Mouse (Mus musculus) T-helper 17 cell (primary cell): ENCODE measurements at regions not wholly inside any gene's neighbourhood (a gene's known extent, or its start where the extent isn't known, plus 50 kb on each side); places are given as distances from the start of the nearest gene placed in this dataset.

Source experiments
- in situ Hi-C, 2 experiments: fragments of 300-600 bp; cut with MboI, MseI; formaldehyde crosslinking; loops; 1 replicate in 1 of 2; 2 replicates in 1 of 2; pipeline ENCODE4 v1.15.1; 2025; ENCODE audit warnings: high pct_unique_total_duplicates in 2 of 2

GRCm38 (mm10) chr8:127753793-127754565 is 604.4 kb upstream of the Nrp1 start:
- in situ Hi-C loops, result no loop called here

- in situ Hi-C loops, result no loop called here
Measured at GRCm38 (mm10) chr8:127757396-127757795, 601.0 kb upstream of the Nrp1 start.

- in situ Hi-C loops, result loop anchor here in 1 of 2 experiments (10.0 kb wide), 1 partner anchor 1115 kb away; no protein-coding TSS in a partner anchor
Measured at GRCm38 (mm10) chr8:127759906-127760305, 598.5 kb upstream of the Nrp1 start.

- in situ Hi-C loops, result loop anchor here in 1 of 2 experiments (10.0 kb wide), 1 partner anchor 1110 kb away; no protein-coding TSS in a partner anchor
Measured at GRCm38 (mm10) chr8:127765199-127765598, 593.2 kb upstream of the Nrp1 start.

- in situ Hi-C loops, result loop anchor here in 1 of 2 experiments (10.0 kb wide), 1 partner anchor 1106 kb away; no protein-coding TSS in a partner anchor
Measured at GRCm38 (mm10) chr8:127768311-127768710, 590.1 kb upstream of the Nrp1 start.

- in situ Hi-C loops, result loop anchor here in 1 of 2 experiments (10.0 kb wide), 1 partner anchor 1105 kb away; no protein-coding TSS in a partner anchor
Measured at GRCm38 (mm10) chr8:127769651-127770050, 588.8 kb upstream of the Nrp1 start.

- in situ Hi-C loops, result no loop called here
Measured at GRCm38 (mm10) chr8:127771781-127772180, 586.6 kb upstream of the Nrp1 start.

- in situ Hi-C loops, result no loop called here
Measured at GRCm38 (mm10) chr8:127772415-127772814, 586.0 kb upstream of the Nrp1 start.

GRCm38 (mm10) chr8:127772917-127773316 is 585.5 kb upstream of the Nrp1 start:
- in situ Hi-C loops, result no loop called here

GRCm38 (mm10) chr8:127774642-127775041 is 583.8 kb upstream of the Nrp1 start:
- in situ Hi-C loops, result no loop called here

- in situ Hi-C loops, result no loop called here
Measured at GRCm38 (mm10) chr8:127775160-127775559, 583.2 kb upstream of the Nrp1 start.

- in situ Hi-C loops, result no loop called here
Measured at GRCm38 (mm10) chr8:127775747-127776146, 582.7 kb upstream of the Nrp1 start.

GRCm38 (mm10) chr8:127778352-127779020 is 579.9 kb upstream of the Nrp1 start:
- in situ Hi-C loops, result no loop called here

- in situ Hi-C loops, result no loop called here
Measured at GRCm38 (mm10) chr8:127779021-127779689, 579.2 kb upstream of the Nrp1 start.

- in situ Hi-C loops, result no loop called here
Measured at GRCm38 (mm10) chr8:127780596-127780995, 577.8 kb upstream of the Nrp1 start.

- in situ Hi-C loops, result no loop called here
Measured at GRCm38 (mm10) chr8:127781011-127781410, 577.4 kb upstream of the Nrp1 start.

- in situ Hi-C loops, result no loop called here
Measured at GRCm38 (mm10) chr8:127792611-127793010, 565.8 kb upstream of the Nrp1 start.

- in situ Hi-C loops, result no loop called here
Measured at GRCm38 (mm10) chr8:127799849-127800471, 558.4 kb upstream of the Nrp1 start.

- in situ Hi-C loops, result no loop called here
Measured at GRCm38 (mm10) chr8:127802136-127802535, 556.3 kb upstream of the Nrp1 start.

GRCm38 (mm10) chr8:127802661-127803333 is 555.6 kb upstream of the Nrp1 start:
- in situ Hi-C loops, result no loop called here
